Mouse (Mus musculus): ENCODE data around the gene Adcy2.

- TF ChIP-seq CTCF (IDR thresholded peaks at IDR 0.05; ENCODE audit: low read depth) (no peak), EP300 (IDR thresholded peaks at IDR 0.05; ENCODE audit: low read depth) (no peak)
Observed at GRCm38 (mm10) chr13:68572966-68573913, 426.1 kb downstream of the Adcy2 start.

Data from liver, postnatal 0 days (tissue).